Mouse (Mus musculus) left cerebral cortex, adult 2 months (tissue): ENCODE measurements around the gene Pcbp4. TPM values are rescaled to one million over a fixed set of nuclear protein-coding genes. Genes with fewer than 3 reads are reported as not detected.
A peak's percentile ranks its signal among the peaks of the same experiment; 100 is the strongest.
"Not testable (repeated sequence)": the region's sequence is repeated elsewhere in the genome, so short reads cannot be mapped to it uniquely, and the experiment has no call there.

Source experiments
- DNase-seq, 2 experiments: peaks; one replicate each; pipeline ENCODE4 v3.0.0; 2021 to 2022; ENCODE audit warnings: low spot score in 2 of 2, mixed read lengths in 1 of 2; ENCODE audit errors: extremely low spot score in 1 of 2
- H3K27ac ChIP-seq: fragments of 200-600 bp; 2 replicates; pipeline ENCODE4 v1.8.1; 2022
- H3K4me3 ChIP-seq: fragments of 200-600 bp; 2 replicates; pipeline ENCODE4 v1.8.1; 2022
- CTCF ChIP-seq: fragments of 200-600 bp; IDR thresholded peaks from 2 replicates; pipeline ENCODE4 v1.8.1; 2022; ENCODE audit warnings: antibody characterized with exemption, mild to moderate bottlenecking, moderate library complexity
- intact Hi-C: fragments of 180-260 bp; cut with DNase I; formaldehyde crosslinking; loops from one replicate; pipeline ENCODE4 v1.15.1; 2025
- total RNA-seq, 2 experiments: library from RNA; stranded (reverse); gene quantifications; 2 replicates each; pipeline ENCODE4 v1.2.3; 2021

Pcbp4 gene
- total RNA-seq, 2 experiments from 2014 or later = 202 to 207 TPM

GRCm38 (mm10) chr9:106476924-106477484, 23.9 kb downstream of the Pcbp4 start, which contains the start of gene Parp3:
Gene Parp3 (minus strand): TSS chr9:106476949.
- intact Hi-C loops = loop anchor here (1.0 to 2.0 kb wide), 3 partner anchors 29 to 188 kb away; partner anchors contain the start of gene Rpl29
- peak within 1 kb of the TSS; percentile 84 for H3K27ac ChIP-seq
- peak; percentile 99 for TF ChIP-seq CTCF
- H3K4me3 ChIP-seq = peak within 1 kb of the TSS; percentile 74
- peak; percentile 99 for DNase-seq

- intact Hi-C loops = loop anchor here (2.0 kb wide), 2 partner anchors 49 to 189 kb away; partner anchors contain the start of gene Rpl29
- no peak for TF ChIP-seq CTCF
- H3K4me3 ChIP-seq = peak overlapping the region; percentile 74
- peak overlapping the region; percentile 21; the same call in 1 of the 2 replicates for H3K27ac ChIP-seq
- peak; percentile 6 to 8 for DNase-seq
Measured at GRCm38 (mm10) chr9:106477649-106478048, 24.6 kb downstream of the Pcbp4 start.

- H3K27ac ChIP-seq = no peak overlapping the region
- peak; percentile 5 for DNase-seq
- intact Hi-C loops = no loop called here
- no peak for TF ChIP-seq CTCF
- peak overlapping the region; percentile 74 for H3K4me3 ChIP-seq
Measured at GRCm38 (mm10) chr9:106478101-106478500, 25.0 kb downstream of the Pcbp4 start.

- no peak for TF ChIP-seq CTCF
- DNase-seq = peak; percentile 5 to 7
- no peak overlapping the region for H3K27ac ChIP-seq
- no peak overlapping the region for H3K4me3 ChIP-seq
- intact Hi-C loops = no loop called here
Measured at GRCm38 (mm10) chr9:106480541-106480940, 27.4 kb downstream of the Pcbp4 start.

GRCm38 (mm10) chr9:106481075-106481474, 28.0 kb downstream of the Pcbp4 start:
- peak in 1 of 2 experiments; percentile 6 for DNase-seq
- TF ChIP-seq CTCF = no peak
- Histone ChIP-seq H3K27ac (no peak overlapping the region), H3K4me3 (no peak overlapping the region)
- intact Hi-C loops = no loop called here

GRCm38 (mm10) chr9:106481676-106482075, 28.6 kb downstream of the Pcbp4 start:
- H3K4me3 ChIP-seq = no peak overlapping the region
- intact Hi-C loops = no loop called here
- no peak overlapping the region for H3K27ac ChIP-seq
- DNase-seq = peak in 1 of 2 experiments; percentile 7
- no peak for TF ChIP-seq CTCF

GRCm38 (mm10) chr9:106482578-106483115, 29.6 kb downstream of the Pcbp4 start:
- H3K27ac ChIP-seq = no peak overlapping the region
- TF ChIP-seq CTCF = no peak
- intact Hi-C loops = no loop called here
- no peak for DNase-seq
- H3K4me3 ChIP-seq = no peak overlapping the region

- intact Hi-C loops = no loop called here
- H3K4me3 ChIP-seq = no peak overlapping the region
- DNase-seq = peak in 1 of 2 experiments; percentile 8
- no peak for TF ChIP-seq CTCF
- no peak overlapping the region for H3K27ac ChIP-seq
Measured at GRCm38 (mm10) chr9:106483136-106483535, 30.0 kb downstream of the Pcbp4 start.

- TF ChIP-seq CTCF = no peak
- no peak for DNase-seq
Measured at GRCm38 (mm10) chr9:106483606-106484005, 30.5 kb downstream of the Pcbp4 start.

GRCm38 (mm10) chr9:106485076-106485475, 32.0 kb downstream of the Pcbp4 start:
- DNase-seq = no peak
- Histone ChIP-seq H3K4me3 (no peak overlapping the region), H3K27ac (no peak overlapping the region)
- TF ChIP-seq CTCF = no peak
- intact Hi-C loops = no loop called here

More at GRCm38 (mm10) chr9:106483606-106484005, 30.5 kb downstream of the Pcbp4 start:
- intact Hi-C loops = no loop called here
- H3K4me3 ChIP-seq = no peak overlapping the region
- H3K27ac ChIP-seq = no peak overlapping the region

GRCm38 (mm10) chr9:106487602-106488001, 34.5 kb downstream of the Pcbp4 start:
- intact Hi-C loops, H3K4me3 ChIP-seq, DNase-seq, H3K27ac ChIP-seq: not testable (repeated sequence)

- no peak for DNase-seq
- H3K4me3 ChIP-seq = no peak within 1 kb of the TSS
- TF ChIP-seq CTCF = no peak
- H3K27ac ChIP-seq = no peak within 1 kb of the TSS
- intact Hi-C loops = no loop called here
Measured at GRCm38 (mm10) chr9:106499667-106500066, 46.6 kb downstream of the Pcbp4 start, which contains the start of gene Iqcf1. Gene Iqcf1 (plus strand): TSS chr9:106499967.

- no peak overlapping the region for H3K4me3 ChIP-seq
- no peak for TF ChIP-seq CTCF
- intact Hi-C loops = no loop called here
- no peak overlapping the region for H3K27ac ChIP-seq
- no peak for DNase-seq
Measured at GRCm38 (mm10) chr9:106501846-106502245, 48.8 kb downstream of the Pcbp4 start.
